Mouse (Mus musculus): ENCODE measurements around the gene Serpina9.
"Not testable (repeated sequence)": the region's sequence is repeated elsewhere in the genome, so short reads cannot be mapped to it uniquely, and the experiment has no call there.

The Serpina9 gene

GRCm38 (mm10) chr12:103989857-103990256 lies 23.7 kb downstream of the Serpina9 start, which contains the start of gene Serpina11:
Gene Serpina11, minus strand, starts transcription at chr12:103989957.
- DNase-seq (ENCODE audit: low read depth, low spot score) = no peak

GRCm38 (mm10) chr12:103989514-103989767 lies 24.1 kb downstream of the Serpina9 start:
- DNase-seq (ENCODE audit: low read depth, low spot score) = no peak

- no peak for DNase-seq (ENCODE audit: low read depth, low spot score)
Observed at GRCm38 (mm10) chr12:103988754-103989513, 24.6 kb downstream of the Serpina9 start.

GRCm38 (mm10) chr12:103985868-103986267 lies 27.7 kb downstream of the Serpina9 start:
- DNase-seq (ENCODE audit: low read depth, low spot score) = no peak

GRCm38 (mm10) chr12:103984935-103985334 lies 28.6 kb downstream of the Serpina9 start:
- DNase-seq (ENCODE audit: low read depth, low spot score) = peak; percentile 22

GRCm38 (mm10) chr12:103981646-103982360 lies 31.8 kb downstream of the Serpina9 start:
- DNase-seq (ENCODE audit: low read depth, low spot score) = no peak

GRCm38 (mm10) chr12:103978294-103978693 lies 35.3 kb downstream of the Serpina9 start:
- no peak for DNase-seq (ENCODE audit: low read depth, low spot score)

GRCm38 (mm10) chr12:103977846-103978245 lies 35.7 kb downstream of the Serpina9 start:
- DNase-seq (ENCODE audit: low read depth, low spot score) = no peak

- no peak for DNase-seq (ENCODE audit: low read depth, low spot score)
Observed at GRCm38 (mm10) chr12:103977060-103977459, 36.5 kb downstream of the Serpina9 start.

- no peak for DNase-seq (ENCODE audit: low read depth, low spot score)
Observed at GRCm38 (mm10) chr12:103971080-103971479, 42.5 kb downstream of the Serpina9 start.

GRCm38 (mm10) chr12:103969577-103970116 lies 43.9 kb downstream of the Serpina9 start:
- DNase-seq (ENCODE audit: low read depth, low spot score) = no peak

- no peak for DNase-seq (ENCODE audit: low read depth, low spot score)
Observed at GRCm38 (mm10) chr12:103966761-103967160, 46.8 kb downstream of the Serpina9 start.

- no peak for DNase-seq (ENCODE audit: low read depth, low spot score)
Observed at GRCm38 (mm10) chr12:103963288-103963687, 50.3 kb downstream of the Serpina9 start.

GRCm38 (mm10) chr12:103962860-103963259 lies 50.7 kb downstream of the Serpina9 start:
- no peak for DNase-seq (ENCODE audit: low read depth, low spot score)

- DNase-seq (ENCODE audit: low read depth, low spot score) = no peak
Observed at GRCm38 (mm10) chr12:103962337-103962736, 51.2 kb downstream of the Serpina9 start.

- no peak for DNase-seq (ENCODE audit: low read depth, low spot score)
Observed at GRCm38 (mm10) chr12:103961716-103962115, 51.8 kb downstream of the Serpina9 start.

GRCm38 (mm10) chr12:103958798-103959197 lies 54.8 kb downstream of the Serpina9 start, which contains the start of gene Serpina1e:
Gene Serpina1e, minus strand, starts transcription at chr12:103958975.
- DNase-seq (ENCODE audit: low read depth, low spot score) = no peak

GRCm38 (mm10) chr12:103956555-103956954 lies 57.0 kb downstream of the Serpina9 start:
- not testable (repeated sequence) for DNase-seq (ENCODE audit: low read depth, low spot score)

- DNase-seq (ENCODE audit: low read depth, low spot score) = not testable (repeated sequence)
Observed at GRCm38 (mm10) chr12:103952972-103953371, 60.6 kb downstream of the Serpina9 start.

- no peak for DNase-seq (ENCODE audit: low read depth, low spot score)
Observed at GRCm38 (mm10) chr12:103946243-103946642, 67.3 kb downstream of the Serpina9 start.

Measured in CD4-positive helper T cell, adult 2 months (primary cell).